Mouse (Mus musculus): ENCODE measurements around the gene Raver1. TPM values are rescaled to one million over a fixed set of nuclear protein-coding genes. Genes with fewer than 3 reads are reported as not detected.

Gene Raver1
- polyA plus RNA-seq (2014; fragmentation: Nextera tagmentation; extraction: Ambion mirVana) = 53.6 and 57.8 TPM in 2 replicates

GRCm38 (mm10) chr9:21091707-21092320 lies at the start of gene Raver1, which contains the start of gene Gm38431:
Gene Raver1 (minus strand): TSS chr9:21092008.
Gene Gm38431 (minus strand): TSS chr9:21091997.
- H3K9me3 ChIP-seq (replicated peaks; ENCODE audit: control insufficient read depth, low read length) = no peaks in the 10 kb centered on the region
- ATAC-seq (replicated peaks; ENCODE audit: insufficient number of reproducible peaks, low FRiP score, low TSS enrichment) = peak; percentile 99
- WGBS (ENCODE audit: insufficient replicate concordance) = under 1% methylated on average over 54 of the region's 54 CpGs
- peak within 1 kb of the TSS; percentile 81 for H3K4me3 ChIP-seq (ENCODE audit: low read depth, low read length)
- peaks cover 14% of the 10 kb centered on the region for H3K4me1 ChIP-seq (ENCODE audit: control insufficient read depth, insufficient read depth, low read length)
- no peaks in the 10 kb centered on the region for H3K27me3 ChIP-seq (ENCODE audit: control insufficient read depth, insufficient read depth, low read length)
- peak within 1 kb of the TSS; percentile 92 for H3K27ac ChIP-seq (ENCODE audit: low read depth, low read length)
- peak within 1 kb of the TSS; percentile 92 for H3K9ac ChIP-seq (ENCODE audit: low read depth, low read length)
- H3K36me3 ChIP-seq (ENCODE audit: control insufficient read depth, insufficient read depth, low read length) = peaks cover 11% of the 10 kb centered on the region
- H3K4me2 ChIP-seq = peak within 1 kb of the TSS; percentile 80

DNA sequence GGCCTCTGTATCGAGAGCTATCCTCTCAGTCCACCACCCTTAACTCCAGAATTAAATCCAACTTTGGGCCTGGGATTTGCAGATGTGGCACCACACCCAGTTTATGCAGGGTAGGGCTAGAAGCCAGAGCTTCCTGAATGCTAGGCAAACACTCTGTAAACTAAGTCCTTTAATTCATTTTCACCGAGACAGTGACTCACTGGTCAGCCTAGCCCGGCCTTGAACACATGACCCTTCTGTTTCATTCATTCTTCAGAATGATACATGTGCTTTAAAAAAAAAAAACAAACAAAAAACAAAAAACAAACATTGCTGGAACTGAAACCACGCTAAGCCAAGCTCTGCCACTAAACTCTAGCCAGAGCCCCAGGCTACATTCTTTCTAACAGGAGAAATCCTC lies 46.6 kb upstream of the Raver1 start:
- H3K27me3 ChIP-seq (ENCODE audit: control insufficient read depth, insufficient read depth, low read length) = no peaks in the 10 kb centered on the region
- H3K4me1 ChIP-seq (ENCODE audit: control insufficient read depth, insufficient read depth, low read length) = no peaks in the 10 kb centered on the region
- H3K9me3 ChIP-seq (replicated peaks; ENCODE audit: control insufficient read depth, low read length) = no peaks in the 10 kb centered on the region
- H3K27ac ChIP-seq (ENCODE audit: low read depth, low read length) = no peak overlapping the region
- H3K4me2 ChIP-seq = no peak overlapping the region
- no peak overlapping the region for H3K9ac ChIP-seq (ENCODE audit: low read depth, low read length)
- ATAC-seq (replicated peaks; ENCODE audit: insufficient number of reproducible peaks, low FRiP score, low TSS enrichment) = no peak
- 75% methylated on average over 4 of the region's 4 CpGs for WGBS (ENCODE audit: insufficient replicate concordance)
- H3K36me3 ChIP-seq (ENCODE audit: control insufficient read depth, insufficient read depth, low read length) = peaks cover 38% of the 10 kb centered on the region
- no peak overlapping the region for H3K4me3 ChIP-seq (ENCODE audit: low read depth, low read length)

DNA sequence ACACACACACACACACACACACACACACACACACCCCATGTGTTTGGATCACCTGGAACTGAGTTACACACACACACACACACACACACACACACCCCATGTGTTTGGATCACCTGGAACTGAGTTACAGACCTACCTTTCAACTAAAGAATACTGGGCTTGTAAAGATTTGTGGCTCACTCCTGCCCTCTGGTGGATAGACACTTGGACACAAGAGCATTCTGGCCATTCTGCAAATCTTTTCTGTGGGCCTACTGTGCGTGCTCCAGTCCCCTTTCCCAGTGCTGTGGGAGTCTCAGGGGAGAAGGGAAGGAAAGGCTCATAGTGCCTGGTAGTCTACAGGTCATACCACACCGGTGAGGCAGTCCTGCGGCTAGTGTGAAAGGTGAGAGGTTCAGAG lies 45.4 kb upstream of the Raver1 start:
- Histone ChIP-seq H3K4me1 (ENCODE audit: control insufficient read depth, insufficient read depth, low read length) (no peaks in the 10 kb centered on the region), H3K4me2 (no peak overlapping the region), H3K4me3 (ENCODE audit: low read depth, low read length) (no peak overlapping the region), H3K27ac (ENCODE audit: low read depth, low read length) (no peak overlapping the region), H3K9me3 (replicated peaks; ENCODE audit: control insufficient read depth, low read length) (no peaks in the 10 kb centered on the region), H3K36me3 (ENCODE audit: control insufficient read depth, insufficient read depth, low read length) (peaks cover 28% of the 10 kb centered on the region), H3K27me3 (ENCODE audit: control insufficient read depth, insufficient read depth, low read length) (no peaks in the 10 kb centered on the region), H3K9ac (ENCODE audit: low read depth, low read length) (no peak overlapping the region)
- no peak for ATAC-seq (replicated peaks; ENCODE audit: insufficient number of reproducible peaks, low FRiP score, low TSS enrichment)
- 52% methylated on average over 3 of the region's 3 CpGs for WGBS (ENCODE audit: insufficient replicate concordance)

DNA sequence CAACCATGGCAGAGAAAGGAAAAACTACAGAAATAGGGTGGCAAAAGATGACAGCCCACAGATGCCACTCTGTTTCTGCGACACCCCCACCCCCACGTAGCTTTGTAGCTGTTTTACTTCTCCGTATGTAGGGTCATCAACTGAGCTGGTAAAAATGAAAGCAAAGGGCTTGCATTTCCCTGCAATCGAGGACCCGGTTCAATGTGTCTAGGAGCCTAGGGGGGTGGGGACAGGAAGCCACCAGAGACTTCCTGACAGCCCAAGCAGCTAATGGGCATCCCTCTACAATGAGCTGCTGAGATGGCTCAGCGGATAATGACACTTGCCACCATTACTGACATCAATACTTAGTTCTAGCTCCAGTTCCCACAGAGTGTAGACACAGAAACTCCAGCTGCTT lies 44.6 kb upstream of the Raver1 start:
- Histone ChIP-seq H3K27ac (ENCODE audit: low read depth, low read length) (no peak overlapping the region), H3K9me3 (replicated peaks; ENCODE audit: control insufficient read depth, low read length) (no peaks in the 10 kb centered on the region), H3K36me3 (ENCODE audit: control insufficient read depth, insufficient read depth, low read length) (peaks cover 25% of the 10 kb centered on the region), H3K4me3 (ENCODE audit: low read depth, low read length) (no peak overlapping the region), H3K4me1 (ENCODE audit: control insufficient read depth, insufficient read depth, low read length) (no peaks in the 10 kb centered on the region), H3K9ac (ENCODE audit: low read depth, low read length) (no peak overlapping the region), H3K4me2 (no peak overlapping the region), H3K27me3 (ENCODE audit: control insufficient read depth, insufficient read depth, low read length) (no peaks in the 10 kb centered on the region)
- ATAC-seq (replicated peaks; ENCODE audit: insufficient number of reproducible peaks, low FRiP score, low TSS enrichment) = no peak
- 75% methylated on average over 6 of the region's 6 CpGs for WGBS (ENCODE audit: insufficient replicate concordance)

GRCm38 (mm10) chr9:21135941-21136381 lies 44.2 kb upstream of the Raver1 start:
- no peak overlapping the region for H3K9ac ChIP-seq (ENCODE audit: low read depth, low read length)
- H3K27ac ChIP-seq (ENCODE audit: low read depth, low read length) = 0 out of 2 replicates have a peak overlapping the region, but pooled peaks have one; percentile 18

GRCm38 (mm10) chr9:21135329-21135890 lies 43.6 kb upstream of the Raver1 start:
- Histone ChIP-seq H3K9me3 (replicated peaks; ENCODE audit: control insufficient read depth, low read length) (no peaks in the 10 kb centered on the region), H3K27ac (ENCODE audit: low read depth, low read length) (0 out of 2 replicates have a peak overlapping the region, but pooled peaks have one; percentile 18), H3K4me2 (no peak overlapping the region), H3K4me1 (ENCODE audit: control insufficient read depth, insufficient read depth, low read length) (0 out of 2 replicates have a peak, but pooled peaks cover 2% of the 10 kb centered on the region), H3K27me3 (ENCODE audit: control insufficient read depth, insufficient read depth, low read length) (no peaks in the 10 kb centered on the region), H3K36me3 (ENCODE audit: control insufficient read depth, insufficient read depth, low read length) (peaks cover 15% of the 10 kb centered on the region), H3K9ac (ENCODE audit: low read depth, low read length) (no peak overlapping the region), H3K4me3 (ENCODE audit: low read depth, low read length) (no peak overlapping the region)
- 73% methylated on average over 4 of the region's 4 CpGs for WGBS (ENCODE audit: insufficient replicate concordance)
- ATAC-seq (replicated peaks; ENCODE audit: insufficient number of reproducible peaks, low FRiP score, low TSS enrichment) = no peak

More at GRCm38 (mm10) chr9:21135941-21136381, 44.2 kb upstream of the Raver1 start:
- H3K27me3 ChIP-seq (ENCODE audit: control insufficient read depth, insufficient read depth, low read length) = no peaks in the 10 kb centered on the region
- H3K36me3 ChIP-seq (ENCODE audit: control insufficient read depth, insufficient read depth, low read length) = peaks cover 21% of the 10 kb centered on the region
- no peaks in the 10 kb centered on the region for H3K9me3 ChIP-seq (replicated peaks; ENCODE audit: control insufficient read depth, low read length)
- H3K4me2 ChIP-seq = no peak overlapping the region
- 81% methylated on average over 1 of the region's 1 CpGs for WGBS (ENCODE audit: insufficient replicate concordance)
- no peak overlapping the region for H3K4me3 ChIP-seq (ENCODE audit: low read depth, low read length)
- no peak for ATAC-seq (replicated peaks; ENCODE audit: insufficient number of reproducible peaks, low FRiP score, low TSS enrichment)
- no peaks in the 10 kb centered on the region for H3K4me1 ChIP-seq (ENCODE audit: control insufficient read depth, insufficient read depth, low read length)

DNA sequence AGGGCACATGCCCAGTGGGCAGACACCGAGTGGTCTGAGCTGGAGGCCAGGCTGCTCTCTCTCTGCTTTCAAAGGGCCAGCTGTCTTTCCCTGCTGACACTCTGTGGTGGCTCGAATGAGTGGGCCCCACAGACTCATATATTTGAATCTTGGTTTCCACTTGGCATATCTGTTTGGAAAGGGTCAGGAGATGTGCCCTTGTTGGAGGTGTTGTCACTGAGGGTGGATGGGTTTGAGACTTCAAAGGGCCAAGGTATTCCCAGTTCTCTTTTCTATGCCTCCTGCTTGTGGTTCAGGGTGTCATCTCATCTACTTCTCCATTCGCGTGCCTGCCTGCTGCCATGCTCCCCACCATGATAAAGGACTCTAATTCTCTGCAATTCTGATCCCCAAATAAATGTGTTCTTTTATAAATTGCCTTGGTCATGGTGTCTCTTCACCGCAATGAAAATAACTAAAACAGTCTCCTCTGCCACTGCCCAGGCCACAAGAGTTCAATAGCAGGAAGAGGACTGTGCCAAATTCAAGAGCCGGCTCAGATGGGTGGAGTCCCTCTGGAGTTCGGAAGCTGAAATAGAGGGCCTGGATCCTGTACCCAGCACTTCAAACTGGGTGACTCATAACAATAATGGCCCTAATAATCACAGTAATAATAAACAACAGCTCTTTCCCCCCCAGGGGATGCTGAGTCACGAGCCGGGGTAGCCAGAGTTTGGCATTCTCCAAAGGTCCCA lies 43.0 kb upstream of the Raver1 start:
- peaks cover 9% of the 10 kb centered on the region for H3K36me3 ChIP-seq (ENCODE audit: control insufficient read depth, insufficient read depth, low read length)
- WGBS (ENCODE audit: insufficient replicate concordance) = 72% methylated on average over 9 of the region's 9 CpGs
- no peaks in the 10 kb centered on the region for H3K9me3 ChIP-seq (replicated peaks; ENCODE audit: control insufficient read depth, low read length)
- H3K4me1 ChIP-seq (ENCODE audit: control insufficient read depth, insufficient read depth, low read length) = 0 out of 2 replicates have a peak, but pooled peaks cover 4% of the 10 kb centered on the region
- no peak for ATAC-seq (replicated peaks; ENCODE audit: insufficient number of reproducible peaks, low FRiP score, low TSS enrichment)
- H3K9ac ChIP-seq (ENCODE audit: low read depth, low read length) = no peak overlapping the region
- no peaks in the 10 kb centered on the region for H3K27me3 ChIP-seq (ENCODE audit: control insufficient read depth, insufficient read depth, low read length)
- H3K27ac ChIP-seq (ENCODE audit: low read depth, low read length) = no peak overlapping the region
- H3K4me3 ChIP-seq (ENCODE audit: low read depth, low read length) = no peak overlapping the region
- H3K4me2 ChIP-seq = no peak overlapping the region

GRCm38 (mm10) chr9:21133064-21133707 lies 41.4 kb upstream of the Raver1 start:
- Histone ChIP-seq H3K27ac (ENCODE audit: low read depth, low read length) (no peak overlapping the region), H3K4me3 (ENCODE audit: low read depth, low read length) (no peak overlapping the region), H3K27me3 (ENCODE audit: control insufficient read depth, insufficient read depth, low read length) (no peaks in the 10 kb centered on the region), H3K4me1 (ENCODE audit: control insufficient read depth, insufficient read depth, low read length) (0 out of 2 replicates have a peak, but pooled peaks cover 4% of the 10 kb centered on the region), H3K36me3 (ENCODE audit: control insufficient read depth, insufficient read depth, low read length) (0 out of 2 replicates have a peak, but pooled peaks cover 2% of the 10 kb centered on the region), H3K9ac (ENCODE audit: low read depth, low read length) (no peak overlapping the region), H3K9me3 (replicated peaks; ENCODE audit: control insufficient read depth, low read length) (no peaks in the 10 kb centered on the region), H3K4me2 (no peak overlapping the region)
- 67% methylated on average over 9 of the region's 9 CpGs for WGBS (ENCODE audit: insufficient replicate concordance)
- ATAC-seq (replicated peaks; ENCODE audit: insufficient number of reproducible peaks, low FRiP score, low TSS enrichment) = no peak

Data from heart, embryonic 11.5 days (tissue).